Mouse (Mus musculus): ENCODE measurements at regions not wholly inside any gene's neighbourhood (a gene's known extent, or its start where the extent isn't known, plus 50 kb on each side); places are given as distances from the start of the nearest gene placed in this dataset.

DNA sequence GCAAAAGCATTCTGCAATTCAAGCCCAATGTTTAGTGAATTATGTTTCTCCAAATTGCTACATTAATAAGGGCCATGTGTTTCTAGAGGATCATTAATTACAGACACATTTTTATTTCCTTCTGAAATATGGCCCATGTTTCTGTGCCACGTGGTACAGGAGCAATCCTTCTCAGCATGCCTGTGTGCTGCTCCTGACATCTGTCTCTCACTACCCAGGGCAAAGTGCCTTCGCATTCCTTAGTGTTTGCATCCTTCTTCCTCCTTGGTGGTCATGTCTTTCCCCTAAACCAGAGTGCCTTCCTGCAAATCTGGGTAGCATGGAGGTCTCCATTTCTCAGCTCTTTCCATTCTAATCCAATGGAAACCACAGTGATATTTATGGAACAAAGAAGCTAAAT is 832.7 kb upstream of the Fam160b2 start:
- TF ChIP-seq POLR2A (IDR thresholded peaks at IDR 0.05; ENCODE audit: control insufficient read depth, extremely low read depth, insufficient read depth, low read length, poor library complexity) (no peak), CTCF (IDR thresholded peaks at IDR 0.05; ENCODE audit: borderline replicate concordance, control insufficient read depth, extremely low read depth, insufficient read depth, low read length, poor library complexity) (no peak)

Measured in thymus, adult 2 months (tissue).